Mouse (Mus musculus) G1E (cell line): ENCODE measurements around the gene Trp53rka.

Experiments
- CTCF ChIP-seq: IDR thresholded peaks from 2 replicates; pipeline ENCODE4 v1.5.1; 2012; ENCODE audit warnings: low read depth, low read length, inconsistent platforms, mixed read lengths
- POLR2AphosphoS5 ChIP-seq: IDR thresholded peaks from 2 replicates; pipeline ENCODE4 v1.6.1; 2012; ENCODE audit warnings: low read depth, low read length, inconsistent platforms; ENCODE audit not compliant: insufficient replicate concordance
- TAL1 ChIP-seq: conservative IDR thresholded peaks from 2 replicates; pipeline ENCODE4 v1.6.1; 2012; ENCODE audit warnings: low read depth, low read length, inconsistent platforms, mixed read lengths

GRCm38 (mm10) chr2:165497706-165498275, 4.7 kb upstream of the Trp53rka start:
- no peak for TF ChIP-seq CTCF
- TF ChIP-seq TAL1: no peak
- TF ChIP-seq POLR2AphosphoS5: no peak
